Mouse (Mus musculus) limb, embryonic 14.5 days (tissue): ENCODE measurements at regions not wholly inside any gene's neighbourhood (a gene's known extent, or its start where the extent isn't known, plus 50 kb on each side); places are given as distances from the start of the nearest gene placed in this dataset.

Experiments used
- ATAC-seq: fragments of 200-750 bp; cut with Nextera tagmentation; 2 replicates; pipeline ENCODE4 v1.8.0; 2017; ENCODE audit warnings: low read depth, moderate number of reproducible peaks, moderate TSS enrichment; ENCODE audit not compliant: low FRiP score
- DNase-seq: peaks from one replicate; pipeline ENCODE4 v3.0.0-alpha.2; 2015; ENCODE audit warnings: low spot score
- H3K27ac ChIP-seq: fragments of 300-500 bp; sonication (generic); replicated peaks from 2 replicates; pipeline ENCODE4 v1.5.1; 2014; ENCODE audit warnings: low read depth, mild to moderate bottlenecking, low read length, moderate library complexity, mixed read lengths
- H3K27me3 ChIP-seq: fragments of 300-500 bp; sonication (generic); 2 replicates; pipeline ENCODE4 v1.6.1; 2014; ENCODE audit warnings: low read length, mixed read lengths; ENCODE audit not compliant: control insufficient read depth, insufficient read depth
- H3K36me3 ChIP-seq: fragments of 300-500 bp; sonication (generic); 2 replicates; pipeline ENCODE4 v1.6.1; 2014; ENCODE audit warnings: mild to moderate bottlenecking, low read length, moderate library complexity, mixed read lengths; ENCODE audit not compliant: control insufficient read depth, insufficient read depth
- H3K4me1 ChIP-seq: fragments of 300-500 bp; sonication (generic); 2 replicates; pipeline ENCODE4 v1.6.1; 2014; ENCODE audit warnings: antibody characterized with exemption, low read length, mixed read lengths; ENCODE audit not compliant: control insufficient read depth, insufficient read depth
- H3K4me2 ChIP-seq: fragments of 300-500 bp; sonication (generic); replicated peaks from 2 replicates; pipeline ENCODE4 v1.6.1; 2014; ENCODE audit warnings: low read depth, mild to moderate bottlenecking, low read length, moderate library complexity; ENCODE audit not compliant: severe bottlenecking
- H3K4me3 ChIP-seq: fragments of 300-500 bp; sonication (generic); replicated peaks from 2 replicates; pipeline ENCODE4 v1.5.1; 2014; ENCODE audit warnings: low read length
- H3K9ac ChIP-seq: fragments of 300-500 bp; sonication (generic); 2 replicates; pipeline ENCODE4 v1.6.1; 2014; ENCODE audit warnings: mild to moderate bottlenecking, low read depth, low read length, moderate library complexity; ENCODE audit not compliant: severe bottlenecking
- H3K9me3 ChIP-seq: fragments of 300-500 bp; sonication (generic); 2 replicates; pipeline ENCODE4 v1.6.1; 2016; ENCODE audit warnings: low read length; ENCODE audit not compliant: control insufficient read depth
- POLR2A ChIP-seq: fragments of 200-500 bp; IDR thresholded peaks from 2 replicates; pipeline ENCODE4 v1.8.0; 2012; ENCODE audit warnings: inconsistent platforms, mild to moderate bottlenecking, moderate library complexity, borderline replicate concordance; ENCODE audit not compliant: insufficient read depth, insufficient read length; ENCODE audit errors: extremely low read depth
- WGBS: fragments of 180-500 bp; shearing (Covaris S2); extraction: QIAGEN DNeasy Blood & Tissue Kit; methylation state at CpG from one replicate; pipeline ENCODE4 v1.1.7; 2014; 5-methylcytosine and 5-hydroxymethylcytosine counted together

- 61% methylated on average over 8 of the region's 8 CpGs for WGBS
- Histone ChIP-seq H3K4me3 (no peak overlapping the region), H3K36me3 (no peaks in the 10 kb centered on the region), H3K9me3 (no peaks in the 10 kb centered on the region), H3K4me2 (no peak overlapping the region), H3K9ac (no peak overlapping the region), H3K27me3 (no peaks in the 10 kb centered on the region), H3K4me1 (no peaks in the 10 kb centered on the region), H3K27ac (no peak overlapping the region)
- ATAC-seq (no peak), DNase-seq (no peak)
- no peak for TF ChIP-seq POLR2A
These were observed 115.6 kb upstream of the Card11 start for GRCm38 (mm10) chr5:141115963-141116362.

- no peak for TF ChIP-seq POLR2A
- WGBS: 82% methylated on average over 7 of the region's 7 CpGs
- Histone ChIP-seq H3K9ac (no peak overlapping the region), H3K9me3 (no peaks in the 10 kb centered on the region), H3K4me3 (no peak overlapping the region), H3K4me1 (no peaks in the 10 kb centered on the region), H3K27me3 (no peaks in the 10 kb centered on the region), H3K27ac (no peak overlapping the region), H3K4me2 (no peak overlapping the region), H3K36me3 (no peaks in the 10 kb centered on the region)
- no peak for DNase-seq
- ATAC-seq: no peak
These were observed 115.4 kb upstream of the Sdk1 start for GRCm38 (mm10) chr5:141125870-141126269.

- Histone ChIP-seq H3K4me1 (no peaks in the 10 kb centered on the region), H3K9me3 (no peaks in the 10 kb centered on the region), H3K27ac (no peak overlapping the region), H3K27me3 (no peaks in the 10 kb centered on the region), H3K4me3 (no peak overlapping the region), H3K4me2 (no peak overlapping the region), H3K36me3 (no peaks in the 10 kb centered on the region), H3K9ac (no peak overlapping the region)
- ATAC-seq: no peak
- 89% methylated on average over 7 of the region's 7 CpGs for WGBS
- DNase-seq: no peak
- no peak for TF ChIP-seq POLR2A
These were observed 114.8 kb upstream of the Sdk1 start for GRCm38 (mm10) chr5:141126536-141126935.

GRCm38 (mm10) chr5:141131036-141131435, 110.3 kb upstream of the Sdk1 start:
- TF ChIP-seq POLR2A: no peak
- H3K27ac ChIP-seq: no peak overlapping the region
- no peak overlapping the region for H3K4me2 ChIP-seq
- H3K4me3 ChIP-seq: no peak overlapping the region
- no peak for ATAC-seq
- H3K9me3 ChIP-seq: no peaks in the 10 kb centered on the region
- no peak overlapping the region for H3K9ac ChIP-seq
- no peak for DNase-seq
- H3K27me3 ChIP-seq: no peaks in the 10 kb centered on the region
- WGBS: 85% methylated on average over 1 of the region's 1 CpGs
- no peaks in the 10 kb centered on the region for H3K36me3 ChIP-seq
- 0 out of 2 replicates have a peak, but pooled peaks cover under 1% of the 10 kb centered on the region for H3K4me1 ChIP-seq

GRCm38 (mm10) chr5:141131906-141132305, 109.4 kb upstream of the Sdk1 start:
- ATAC-seq: no peak
- H3K9ac ChIP-seq: no peak overlapping the region
- 0 out of 2 replicates have a peak, but pooled peaks cover 3% of the 10 kb centered on the region for H3K4me1 ChIP-seq
- no peaks in the 10 kb centered on the region for H3K27me3 ChIP-seq
- H3K4me3 ChIP-seq: no peak overlapping the region
- no peak for TF ChIP-seq POLR2A
- WGBS: 41% methylated on average over 9 of the region's 9 CpGs
- H3K9me3 ChIP-seq: no peaks in the 10 kb centered on the region
- H3K27ac ChIP-seq: no peak overlapping the region
- no peaks in the 10 kb centered on the region for H3K36me3 ChIP-seq
- DNase-seq: no peak
- H3K4me2 ChIP-seq: no peak overlapping the region

- no peak overlapping the region for H3K4me3 ChIP-seq
- DNase-seq (no peak), ATAC-seq (no peak)
- no peaks in the 10 kb centered on the region for H3K36me3 ChIP-seq
- no peak overlapping the region for H3K27ac ChIP-seq
- no peaks in the 10 kb centered on the region for H3K27me3 ChIP-seq
- peaks cover 14% of the 10 kb centered on the region; the same call in 1 of the 2 replicates for H3K4me1 ChIP-seq
- WGBS: 29% methylated on average over 4 of the region's 4 CpGs
- TF ChIP-seq POLR2A: no peak
- H3K9me3 ChIP-seq: no peaks in the 10 kb centered on the region
- no peak overlapping the region for H3K4me2 ChIP-seq
- no peak overlapping the region for H3K9ac ChIP-seq
These were observed 105.1 kb upstream of the Sdk1 start for GRCm38 (mm10) chr5:141136239-141136638.
